In genomic region chr13:9763100-9763827, GRCm38 (mm10) we compare ENCODE assay signal across 8 mouse cellular contexts. TPM values are rescaled to one million over a fixed set of nuclear protein-coding genes. Genes with fewer than 3 reads are reported as not detected.
A peak's percentile ranks its signal among the peaks of the same experiment; 100 is the strongest.
DNase-seq lines count a peak whose midpoint lies in the region; ATAC-seq and TF ChIP-seq lines count a peak whose summit lies in the region.

No protein-coding gene starts in this region.

- H3K9me3 ChIP-seq in liver, embryonic 12.5 days (replicated peaks): no peaks in the 10 kb centered on the region
- H3K9me3 ChIP-seq in neural tube, embryonic 15.5 days (replicated peaks): no peaks in the 10 kb centered on the region

- H3K27ac ChIP-seq in liver, embryonic 12.5 days: peak overlapping the region; percentile 91
- H3K27ac ChIP-seq in neural tube, embryonic 15.5 days (replicated peaks): peak overlapping the region; percentile 99

- peaks cover 52% of the 10 kb centered on the region for H3K79me3 ChIP-seq in C2C12 (ENCODE audit: low read depth)

- peak overlapping the region; percentile 95 for H3K4me2 ChIP-seq in liver, embryonic 12.5 days
- peak overlapping the region; percentile 60 for H3K4me2 ChIP-seq in neural tube, embryonic 15.5 days

- peak; percentile 16 to 17; a peak in 1 of 4 replicates for ATAC-seq in hematopoietic stem cell, adult 5-6 weeks (replicated peaks in 1 of 2; ENCODE audit: insufficient read depth in 1 of 2, low FRiP score in 2 of 2, low TSS enrichment in 1 of 2, low read depth in 1 of 2, poor library complexity in 2 of 2, severe bottlenecking in 2 of 2)
- peak; percentile 77 for ATAC-seq in liver, embryonic 12.5 days
- peak; percentile 22 for ATAC-seq in neural tube, embryonic 15.5 days (ENCODE audit: low FRiP score)

- peaks cover 50% of the 10 kb centered on the region for H3K4me1 ChIP-seq in liver, embryonic 12.5 days
- peaks cover 45% of the 10 kb centered on the region for H3K4me1 ChIP-seq in neural tube, embryonic 15.5 days

- WGBS in liver, embryonic 12.5 days (ENCODE audit: insufficient replicate concordance): 3% methylated on average over 21 of the region's 21 CpGs
- WGBS in neural tube, embryonic 15.5 days: 1% methylated on average over 21 of the region's 21 CpGs

- H3K79me2 ChIP-seq in C2C12 (ENCODE audit: control insufficient read depth, insufficient read depth): peaks cover 59% of the 10 kb centered on the region

- intact Hi-C loops in heart, postnatal 10 days (cut with DNase I): no loop called here

- no peak for TF ChIP-seq CTCF in C2C12 (IDR thresholded peaks at IDR 0.05; ENCODE audit: control insufficient read depth, insufficient read depth, insufficient read length)

- peak overlapping the region; percentile 69 for H3K4me3 ChIP-seq in C2C12 (ENCODE audit: insufficient read depth, poor library complexity, severe bottlenecking)
- peak overlapping the region; percentile 89 for H3K4me3 ChIP-seq in liver, embryonic 12.5 days
- peak overlapping the region; percentile 89 for H3K4me3 ChIP-seq in neural tube, embryonic 15.5 days (replicated peaks)

- peak overlapping the region; percentile 92 for H3K9ac ChIP-seq in liver, embryonic 12.5 days
- peak overlapping the region; percentile 98 for H3K9ac ChIP-seq in neural tube, embryonic 15.5 days (replicated peaks)

- peak overlapping the region; percentile 66 for H3ac ChIP-seq in C2C12 (ENCODE audit: control insufficient read depth, insufficient read length, low read depth)

- H3K36me3 ChIP-seq in C2C12 (ENCODE audit: control insufficient read depth, insufficient read depth): no peaks in the 10 kb centered on the region
- H3K36me3 ChIP-seq in liver, embryonic 12.5 days: no peaks in the 10 kb centered on the region
- no peaks in the 10 kb centered on the region for H3K36me3 ChIP-seq in neural tube, embryonic 15.5 days

- H3K27me3 ChIP-seq in C2C12 (ENCODE audit: control insufficient read depth, insufficient read depth, insufficient read length): no peaks in the 10 kb centered on the region
- H3K27me3 ChIP-seq in liver, embryonic 12.5 days (replicated peaks): no peaks in the 10 kb centered on the region; the same call in 1 of the 2 replicates
- no peaks in the 10 kb centered on the region for H3K27me3 ChIP-seq in neural tube, embryonic 15.5 days (replicated peaks)

- DNase-seq in heart, adult 11 months: peak; percentile 86
- no peak for DNase-seq in heart, postnatal 10 days
- DNase-seq in c-Kit-positive CD71-positive TER-119-negative erythroid progenitor cells, embryonic 14.5 days (ENCODE audit: low read depth): peak; percentile 57
- no peak for DNase-seq in adrenal gland, adult (ENCODE audit: inconsistent age in 2 of 2, low spot score in 1 of 2)

TF ChIP-seq in C2C12, 6 proteins besides CTCF, POLR2A, EP300 and RAD21:
- TF ChIP-seq MYOD1 (IDR thresholded peaks at IDR 0.05; ENCODE audit: control insufficient read depth, insufficient read length, low read depth) (no peak), MAX (IDR thresholded peaks at IDR 0.05) (no peak), USF1 (IDR thresholded peaks at IDR 0.05; ENCODE audit: low read depth) (no peak), CEBPB (IDR thresholded peaks at IDR 0.05; ENCODE audit: low read depth) (no peak), FOSL1 (IDR thresholded peaks at IDR 0.05; ENCODE audit: insufficient read depth, low read length, poor library complexity, severe bottlenecking) (no peak)

RNA-seq across cellular contexts. Expression of gene Zmynd11, which starts 1.9 kb away (rescaled TPM):
- 100 to 1,000 TPM; 136 to 143 TPM for total RNA-seq in heart, postnatal 10 days (2021)
- 33.2 TPM for polyA plus RNA-seq in C2C12 (2012; fragmentation: generic; extraction: Trizol)
- total RNA-seq in hematopoietic stem cell, adult 5-6 weeks (2017): 119 and 137 TPM in 2 replicates
- polyA plus RNA-seq in liver, embryonic 12.5 days (2016; fragmentation: Nextera tagmentation; extraction: Ambion mirVana): 39.5 and 41.5 TPM in 2 replicates
- 116 and 128 TPM in 2 replicates for polyA plus RNA-seq in neural tube, embryonic 15.5 days (2015; fragmentation: Nextera tagmentation; extraction: Ambion mirVana)

Comparison
In these comparisons a context has a peak if more than half of its experiments do, and no peak if none do; other contexts are left out.
1. DNase-seq: peak in heart, adult 11 months (single experiment) and c-Kit-positive CD71-positive TER-119-negative erythroid progenitor cells, embryonic 14.5 days (single experiment); none in heart, postnatal 10 days (0 of 2) and adrenal gland, adult (0 of 2).
2. ATAC-seq: peak in every context shown above with its lines; median percentile 77 in liver, embryonic 12.5 days; 22 in neural tube, embryonic 15.5 days; 16 in hematopoietic stem cell, adult 5-6 weeks.
3. Peak in every context shown above with its lines, with median percentiles within 50 percentile points of each other: H3K4me3 ChIP-seq.